Mouse (Mus musculus) hindbrain, postnatal 0 days (tissue): ENCODE data around the gene Nfkbie. TPM values are rescaled to one million over a fixed set of nuclear protein-coding genes. Genes with fewer than 3 reads are reported as not detected.

ENCODE experiments used
- ATAC-seq: fragments of 200-750 bp; cut with Nextera tagmentation; 2 replicates; pipeline ENCODE4 v1.8.0; 2017; ENCODE audit warnings: mild to moderate bottlenecking, moderate TSS enrichment, moderate library complexity
- DNase-seq: peaks from one replicate; pipeline ENCODE4 v3.0.0-alpha.2; 2015; ENCODE audit warnings: low spot score
- H3K27ac ChIP-seq: fragments of 300-500 bp; sonication (generic); 2 replicates; pipeline ENCODE4 v1.5.1; 2014; ENCODE audit warnings: mild to moderate bottlenecking
- H3K27me3 ChIP-seq: fragments of 300-500 bp; sonication (generic); 2 replicates; pipeline ENCODE4 v1.6.1; 2014; ENCODE audit warnings: low read length, mixed read lengths; ENCODE audit not compliant: insufficient read depth
- H3K36me3 ChIP-seq: fragments of 300-500 bp; sonication (generic); 2 replicates; pipeline ENCODE4 v1.6.1; 2014; ENCODE audit warnings: low read length, mixed read lengths; ENCODE audit not compliant: insufficient read depth
- H3K4me1 ChIP-seq: fragments of 300-500 bp; sonication (generic); 2 replicates; pipeline ENCODE4 v1.6.1; 2014; ENCODE audit warnings: antibody characterized with exemption, low read length, mixed read lengths; ENCODE audit not compliant: insufficient read depth
- H3K4me2 ChIP-seq: fragments of 300-500 bp; sonication (generic); 2 replicates; pipeline ENCODE4 v1.6.1; 2014; ENCODE audit warnings: low read depth, mild to moderate bottlenecking, low read length, moderate library complexity, mixed read lengths
- H3K4me3 ChIP-seq: fragments of 300-500 bp; sonication (generic); 2 replicates; pipeline ENCODE4 v1.5.1; 2014; ENCODE audit warnings: low read length
- H3K9ac ChIP-seq: fragments of 300-500 bp; sonication (generic); replicated peaks from 2 replicates; pipeline ENCODE4 v1.6.1; 2014; ENCODE audit warnings: mild to moderate bottlenecking, low read length, moderate library complexity, mixed read lengths
- H3K9me3 ChIP-seq: fragments of 300-500 bp; sonication (generic); 2 replicates; pipeline ENCODE4 v1.6.1; 2016; ENCODE audit warnings: low read length, mixed read lengths
- CTCF ChIP-seq: IDR thresholded peaks from 2 replicates; pipeline ENCODE4 v1.5.1; 2016; ENCODE audit warnings: antibody characterized with exemption, control low read depth, low read depth
- WGBS: fragments of 180-500 bp; shearing (Covaris S2); extraction: QIAGEN DNeasy Blood & Tissue Kit; methylation state at CpG from one replicate; pipeline ENCODE4 v1.1.7; 2014; 5-methylcytosine and 5-hydroxymethylcytosine counted together
- polyA plus RNA-seq: library from polyadenylated mRNA; unstranded; fragments of >200 nt; fragmentation: Nextera tagmentation; extraction: Ambion mirVana; gene quantifications from 2 replicates; pipeline ENCODE4 v1.2.1, GENCODE M21; 2015
- total RNA-seq: library from RNA; depleted of rRNA; stranded (reverse); fragments of >200 nt; gene quantifications from 2 replicates; pipeline ENCODE4 v1.2.3, GENCODE M21; 2014

The Nfkbie gene
- total and polyA plus RNA-seq, 2 experiments from 2014 or later = 5.2 to 7.7 TPM

- 85% methylated on average over 8 of the region's 8 CpGs for WGBS
- Histone ChIP-seq H3K4me1 (peaks cover 3% of the 10 kb centered on the region; the same call in 1 of the 2 replicates), H3K4me3 (no peak overlapping the region), H3K4me2 (peak overlapping the region; percentile 79; the same call in 1 of the 2 replicates), H3K9me3 (no peaks in the 10 kb centered on the region), H3K9ac (peak overlapping the region; percentile 100; the same call in 1 of the 2 replicates), H3K36me3 (peaks cover 12% of the 10 kb centered on the region), H3K27ac (peak overlapping the region; percentile 96), H3K27me3 (no peaks in the 10 kb centered on the region)
- TF ChIP-seq CTCF = no peak
- no peak for DNase-seq
- no peak for ATAC-seq
Measured at GRCm38 (mm10) chr17:45575123-45575897, 19.8 kb downstream of the Nfkbie start.

GRCm38 (mm10) chr17:45578242-45578641 is 22.7 kb downstream of the Nfkbie start:
- Histone ChIP-seq H3K4me3 (no peak overlapping the region), H3K4me2 (no peak overlapping the region), H3K9ac (no peak overlapping the region), H3K27me3 (no peaks in the 10 kb centered on the region), H3K4me1 (peaks cover 3% of the 10 kb centered on the region; the same call in 1 of the 2 replicates), H3K9me3 (no peaks in the 10 kb centered on the region), H3K27ac (no peak overlapping the region), H3K36me3 (no peaks in the 10 kb centered on the region)
- 62% methylated on average over 5 of the region's 5 CpGs for WGBS
- ATAC-seq = no peak
- no peak for DNase-seq
- TF ChIP-seq CTCF = no peak

- H3K4me2 ChIP-seq = no peak overlapping the region
- H3K9ac ChIP-seq = no peak overlapping the region
- peak; percentile 64 for TF ChIP-seq CTCF
- no peak overlapping the region for H3K27ac ChIP-seq
- DNase-seq (peak; percentile 42), ATAC-seq (no peak)
- H3K9me3 ChIP-seq = no peaks in the 10 kb centered on the region
- H3K36me3 ChIP-seq = no peaks in the 10 kb centered on the region
- H3K4me3 ChIP-seq = no peak overlapping the region
- no peaks in the 10 kb centered on the region for H3K27me3 ChIP-seq
- H3K4me1 ChIP-seq = peaks cover 3% of the 10 kb centered on the region; the same call in 1 of the 2 replicates
- 78% methylated on average over 7 of the region's 7 CpGs for WGBS
Measured at GRCm38 (mm10) chr17:45578843-45579242, 23.3 kb downstream of the Nfkbie start.

GRCm38 (mm10) chr17:45579554-45579953 is 24.1 kb downstream of the Nfkbie start:
- H3K27me3 ChIP-seq = no peaks in the 10 kb centered on the region
- no peak overlapping the region for H3K4me3 ChIP-seq
- TF ChIP-seq CTCF = no peak
- H3K4me2 ChIP-seq = no peak overlapping the region
- no peak overlapping the region for H3K27ac ChIP-seq
- H3K36me3 ChIP-seq = no peaks in the 10 kb centered on the region
- no peak for ATAC-seq
- no peaks in the 10 kb centered on the region for H3K9me3 ChIP-seq
- peaks cover 3% of the 10 kb centered on the region; the same call in 1 of the 2 replicates for H3K4me1 ChIP-seq
- WGBS = 78% methylated on average over 4 of the region's 4 CpGs
- H3K9ac ChIP-seq = no peak overlapping the region
- DNase-seq = no peak

GRCm38 (mm10) chr17:45580958-45581477 is 25.5 kb downstream of the Nfkbie start:
- 31% methylated on average over 12 of the region's 12 CpGs for WGBS
- DNase-seq (peak; percentile 25), ATAC-seq (no peak)
- H3K4me2 ChIP-seq = no peak overlapping the region
- no peak overlapping the region for H3K9ac ChIP-seq
- H3K27me3 ChIP-seq = no peaks in the 10 kb centered on the region
- H3K36me3 ChIP-seq = no peaks in the 10 kb centered on the region
- no peaks in the 10 kb centered on the region for H3K9me3 ChIP-seq
- no peaks in the 10 kb centered on the region; the same call in 1 of the 2 replicates for H3K4me1 ChIP-seq
- H3K27ac ChIP-seq = peak overlapping the region; percentile 41; the same call in 1 of the 2 replicates
- H3K4me3 ChIP-seq = no peak overlapping the region
- TF ChIP-seq CTCF = no peak

- peak; percentile 93 for TF ChIP-seq CTCF
- peak overlapping the region; percentile 41; the same call in 1 of the 2 replicates for H3K27ac ChIP-seq
- no peaks in the 10 kb centered on the region for H3K27me3 ChIP-seq
- H3K4me3 ChIP-seq = no peak overlapping the region
- no peak overlapping the region for H3K4me2 ChIP-seq
- no peaks in the 10 kb centered on the region for H3K9me3 ChIP-seq
- 2% methylated on average over 2 of the region's 2 CpGs for WGBS
- H3K36me3 ChIP-seq = no peaks in the 10 kb centered on the region
- DNase-seq (peak; percentile 90), ATAC-seq (no peak)
- no peaks in the 10 kb centered on the region; the same call in 1 of the 2 replicates for H3K4me1 ChIP-seq
- H3K9ac ChIP-seq = no peak overlapping the region
Measured at GRCm38 (mm10) chr17:45581567-45581983, 26.1 kb downstream of the Nfkbie start.
